In the genomic region with DNA sequence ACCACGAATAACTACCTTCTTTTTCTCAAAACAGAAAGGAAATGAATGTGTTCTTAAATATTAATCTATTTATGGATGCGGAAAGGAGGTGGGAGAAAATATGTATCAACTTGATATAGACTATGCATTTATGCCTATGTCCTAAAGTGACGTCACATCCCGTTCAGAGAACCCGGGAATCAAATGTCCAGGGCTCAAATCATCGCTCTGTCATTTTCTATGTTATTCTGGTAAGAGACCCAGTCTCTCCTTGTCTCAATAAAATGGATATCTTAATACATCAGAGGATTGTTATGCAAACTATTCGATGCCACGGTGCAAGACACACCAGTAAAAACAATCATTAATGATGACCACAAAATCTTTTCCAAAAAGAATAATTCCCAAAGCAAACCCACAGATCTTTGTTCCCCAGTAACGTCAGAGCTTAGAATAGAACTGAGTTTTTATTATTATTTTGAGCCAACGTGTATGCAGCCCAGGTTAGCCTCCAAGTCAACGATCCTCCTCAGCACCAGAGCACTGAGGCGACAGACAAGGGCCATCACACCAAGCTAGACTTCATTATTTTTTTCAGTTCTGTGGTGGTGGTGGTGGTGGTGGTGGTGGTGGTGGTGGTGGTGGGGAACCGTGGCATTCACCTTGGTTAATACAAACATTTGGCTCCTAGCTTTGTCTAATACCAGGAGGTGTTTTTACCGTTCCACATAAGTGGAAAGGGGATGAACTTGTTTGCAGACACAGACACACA, we compare ENCODE assay signal across 7 mouse cellular contexts. TPM values are rescaled to one million over a fixed set of nuclear protein-coding genes. Genes with fewer than 3 reads are reported as not detected.
DNase-seq lines count a peak whose midpoint lies in the region; ATAC-seq and TF ChIP-seq lines count a peak whose summit lies in the region.

No protein-coding gene starts in this region.

- peaks cover 12% of the 10 kb centered on the region for H3K4me1 ChIP-seq in liver, adult 2 months (ENCODE audit: control insufficient read depth, insufficient read depth, low read length)
- H3K4me1 ChIP-seq in forebrain, embryonic 10.5 days = peaks cover 26% of the 10 kb centered on the region
- H3K4me1 ChIP-seq in limb, embryonic 14.5 days (ENCODE audit: control insufficient read depth, insufficient read depth, low read length) = peaks cover 11% of the 10 kb centered on the region
- H3K4me1 ChIP-seq in stomach, embryonic 14.5 days (ENCODE audit: control insufficient read depth, insufficient read depth, low read length) = peaks cover 9% of the 10 kb centered on the region; the same call in 1 of the 2 replicates

- peak overlapping the region; percentile 85 for H3K4me3 ChIP-seq in liver, adult 2 months (ENCODE audit: insufficient read depth, low read depth, low read length)
- peak overlapping the region; percentile 96 for H3K4me3 ChIP-seq in forebrain, embryonic 10.5 days
- peak overlapping the region; percentile 87 for H3K4me3 ChIP-seq in limb, embryonic 14.5 days (replicated peaks; ENCODE audit: low read length)
- H3K4me3 ChIP-seq in stomach, embryonic 14.5 days (ENCODE audit: low read depth, low read length) = peak overlapping the region; percentile 99

- 0 out of 2 replicates have a peak, but pooled peaks cover 4% of the 10 kb centered on the region for H3K36me3 ChIP-seq in liver, adult 2 months (ENCODE audit: control insufficient read depth, insufficient read depth, low read length)
- peaks cover 15% of the 10 kb centered on the region for H3K36me3 ChIP-seq in forebrain, embryonic 10.5 days (replicated peaks)
- H3K36me3 ChIP-seq in limb, embryonic 14.5 days (ENCODE audit: control insufficient read depth, insufficient read depth, low read length) = peaks cover 4% of the 10 kb centered on the region; the same call in 1 of the 2 replicates
- H3K36me3 ChIP-seq in stomach, embryonic 14.5 days (ENCODE audit: control insufficient read depth, insufficient read depth, low read length) = no peaks in the 10 kb centered on the region

- ATAC-seq in limb, embryonic 14.5 days (ENCODE audit: low FRiP score, low read depth) = peak; percentile 21
- no peak for ATAC-seq in stomach, embryonic 14.5 days (ENCODE audit: insufficient number of reproducible peaks, insufficient read depth, low FRiP score, low read depth)

- peak overlapping the region; percentile 71 for H3K9ac ChIP-seq in liver, adult 2 months (ENCODE audit: low read depth, low read length)
- H3K9ac ChIP-seq in limb, embryonic 14.5 days (ENCODE audit: low read depth, low read length, severe bottlenecking) = peak overlapping the region; percentile 88
- H3K9ac ChIP-seq in stomach, embryonic 14.5 days (replicated peaks; ENCODE audit: low read depth, low read length) = no peak overlapping the region; the same call in 1 of the 2 replicates

- H3K27me3 ChIP-seq in liver, adult 2 months (ENCODE audit: control insufficient read depth, insufficient read depth, low read length) = no peaks in the 10 kb centered on the region
- H3K27me3 ChIP-seq in forebrain, embryonic 10.5 days (ENCODE audit: poor library complexity, severe bottlenecking) = no peaks in the 10 kb centered on the region
- H3K27me3 ChIP-seq in limb, embryonic 14.5 days (ENCODE audit: control insufficient read depth, insufficient read depth, low read length) = no peaks in the 10 kb centered on the region
- no peaks in the 10 kb centered on the region for H3K27me3 ChIP-seq in stomach, embryonic 14.5 days (ENCODE audit: control insufficient read depth, insufficient read depth, low read length)

- peak overlapping the region; percentile 75 for H3K4me2 ChIP-seq in limb, embryonic 14.5 days (replicated peaks; ENCODE audit: low read depth, low read length, severe bottlenecking)
- H3K4me2 ChIP-seq in stomach, embryonic 14.5 days (replicated peaks; ENCODE audit: low read depth, low read length) = peak overlapping the region; percentile 83

- no peak for TF ChIP-seq CTCF in liver, adult 2 months (IDR thresholded peaks at IDR 0.05; ENCODE audit: low read depth, low read length)

- H3K9me3 ChIP-seq in forebrain, embryonic 10.5 days = no peaks in the 10 kb centered on the region
- H3K9me3 ChIP-seq in limb, embryonic 14.5 days (ENCODE audit: control insufficient read depth, low read length) = no peaks in the 10 kb centered on the region
- no peaks in the 10 kb centered on the region for H3K9me3 ChIP-seq in stomach, embryonic 14.5 days (ENCODE audit: control insufficient read depth, low read depth, low read length)

- H3K79me2 ChIP-seq in liver, adult 2 months (ENCODE audit: control insufficient read depth, insufficient read depth, low read length) = peaks cover 13% of the 10 kb centered on the region; the same call in 1 of the 2 replicates

- H3K27ac ChIP-seq in liver, adult 2 months (replicated peaks; ENCODE audit: insufficient read depth, low read depth, low read length) = peak overlapping the region; percentile 66
- peak overlapping the region; percentile 92 for H3K27ac ChIP-seq in forebrain, embryonic 10.5 days
- peak overlapping the region; percentile 87 for H3K27ac ChIP-seq in limb, embryonic 14.5 days (replicated peaks; ENCODE audit: low read depth, low read length)
- H3K27ac ChIP-seq in stomach, embryonic 14.5 days (ENCODE audit: low read length) = no peak overlapping the region

- 19% methylated on average over 14 of the region's 14 CpGs for WGBS in liver, adult 2 months
- WGBS in forebrain, embryonic 10.5 days = 24% methylated on average over 14 of the region's 14 CpGs
- 23% methylated on average over 14 of the region's 14 CpGs for WGBS in limb, embryonic 14.5 days
- WGBS in stomach, embryonic 14.5 days = 18% methylated on average over 14 of the region's 14 CpGs

- peak; percentile 23 for DNase-seq in liver, adult 2 months (ENCODE audit: extremely low read depth, low read depth, low spot score)
- DNase-seq in liver = no peak
- DNase-seq in brain, adult 2 months (ENCODE audit: low read depth, low spot score) = peak; percentile 64
- no peak for DNase-seq in forebrain, embryonic 10.5 days (ENCODE audit: extremely low spot score, low spot score)
- DNase-seq in limb, embryonic 14.5 days (ENCODE audit: low spot score) = no peak
- no peak for DNase-seq in urinary bladder, postnatal 10 days (ENCODE audit: low spot score)

- TF ChIP-seq POLR2A in liver, adult 2 months (IDR thresholded peaks at IDR 0.05; ENCODE audit: extremely low read depth, insufficient read depth, low read length) = no peak
- TF ChIP-seq POLR2A in limb, embryonic 14.5 days (IDR thresholded peaks at IDR 0.05; ENCODE audit: borderline replicate concordance, extremely low read depth, insufficient read depth, insufficient read length) = no peak

RNA-seq across cellular contexts. Expression of gene Tspyl1, which starts 0.6 kb away (rescaled TPM):
- total RNA-seq in liver, adult 2 months (2014; rRNA removed) = 12.9 and 14.5 TPM in 2 replicates
- 13.1 and 13.6 TPM in 2 replicates for polyA plus RNA-seq in liver, adult 2 months (2012; rRNA removed)
- 53.7 and 56.8 TPM in 2 replicates for polyA plus RNA-seq in forebrain, embryonic 10.5 days (2016; fragmentation: Nextera tagmentation; extraction: Ambion mirVana)
- 39.6 and 40.7 TPM in 2 replicates for polyA plus RNA-seq in limb, embryonic 14.5 days (2012; rRNA removed)
- 44.4 and 51.5 TPM in 2 replicates for polyA plus RNA-seq in limb, embryonic 14.5 days (2014; fragmentation: Nextera tagmentation; extraction: Ambion mirVana)
- polyA plus RNA-seq in stomach, embryonic 14.5 days (2014; fragmentation: Nextera tagmentation; extraction: Ambion mirVana) = 55.0 and 56.3 TPM in 2 replicates

RNA-seq across cellular contexts. Expression of gene Tspyl4, which starts 15.9 kb away (rescaled TPM):
- 2.8 and 3.2 TPM in 2 replicates for total RNA-seq in liver, adult 2 months (2014; rRNA removed)
- 1.7 and 4.6 TPM in 2 replicates for polyA plus RNA-seq in liver, adult 2 months (2012; rRNA removed)
- 28.9 and 35.2 TPM in 2 replicates for polyA plus RNA-seq in forebrain, embryonic 10.5 days (2016; fragmentation: Nextera tagmentation; extraction: Ambion mirVana)
- polyA plus RNA-seq in limb, embryonic 14.5 days (2012; rRNA removed) = 13.4 and 13.8 TPM in 2 replicates
- polyA plus RNA-seq in limb, embryonic 14.5 days (2014; fragmentation: Nextera tagmentation; extraction: Ambion mirVana) = 7.5 and 11.6 TPM in 2 replicates
- polyA plus RNA-seq in stomach, embryonic 14.5 days (2014; fragmentation: Nextera tagmentation; extraction: Ambion mirVana) = 9.8 and 10.7 TPM in 2 replicates

Comparison
In these comparisons a context has a peak if more than half of its experiments do, and no peak if none do; other contexts are left out.
1. DNase-seq: peak in liver, adult 2 months (single experiment) and brain, adult 2 months (single experiment); none in liver (single experiment), forebrain, embryonic 10.5 days (single experiment), limb, embryonic 14.5 days (single experiment) and urinary bladder, postnatal 10 days (single experiment).
2. Peak in every context shown above with its lines, with median percentiles within 50 percentile points of each other: H3K4me3 ChIP-seq.